Mouse (Mus musculus): ENCODE results near the gene Gm9.
"Not testable (repeated sequence)": the region's sequence is repeated elsewhere in the genome, so short reads cannot be mapped to it uniquely, and the experiment has no call there.

Gene Gm9
- long read RNA-seq, experiment 1, result 0 reads
- long read RNA-seq, experiment 2, result 0 reads

- intact Hi-C loops (cut with DNase I), result no loop called here
Observed at GRCm38 (mm10) chrX:37210941-37211340, at the start of gene Gm9. Gene Gm9, minus strand, starts transcription at chrX:37211041.

DNA sequence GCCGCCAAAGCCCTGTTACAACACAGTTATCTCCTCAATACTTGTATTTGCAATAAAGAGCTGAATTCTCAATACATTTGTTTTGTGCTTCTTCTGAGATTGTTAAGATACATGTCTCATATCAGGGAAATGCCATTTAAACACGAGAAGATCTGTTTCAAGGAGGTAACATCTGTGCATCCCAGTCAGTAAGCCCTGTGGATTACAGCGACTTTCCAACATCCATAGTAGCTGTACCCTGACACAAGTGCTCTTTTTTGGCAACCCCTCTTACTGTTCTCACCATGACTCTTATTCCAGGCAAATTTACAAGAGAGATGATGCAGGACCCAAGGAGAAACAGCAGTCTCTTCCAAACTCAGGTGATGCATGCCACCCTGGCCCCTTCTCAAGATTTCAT, 38.8 kb upstream of the Gm9 start, which contains the start of gene Rhox3a:
Gene Rhox3a, plus strand, starts transcription at position 301 of the 400 bp plus-strand sequence.
- intact Hi-C loops (cut with DNase I), result not testable (repeated sequence)

DNA sequence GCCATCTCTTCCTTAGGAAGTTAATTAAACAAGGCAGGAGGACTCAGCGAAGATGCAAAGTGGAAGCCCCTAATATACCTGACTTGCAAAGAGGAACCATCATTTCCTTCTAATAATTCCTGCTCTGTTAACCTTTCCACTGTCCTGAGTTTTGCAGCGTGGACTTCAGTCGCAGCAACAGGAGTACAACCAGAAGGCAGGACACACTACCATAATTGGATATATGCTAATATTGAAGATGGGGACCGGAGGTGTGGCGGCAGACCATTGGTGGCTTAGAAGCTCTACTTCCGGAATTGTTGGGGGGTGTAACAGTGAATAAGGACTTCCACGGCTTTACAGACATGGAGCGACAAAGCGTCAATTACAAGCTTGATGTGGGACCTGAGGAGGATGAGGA, 33.8 kb upstream of the Gm9 start, which contains the start of gene Rhox2a:
Gene Rhox2a, plus strand, starts transcription at position 301 of the 400 bp plus-strand sequence.
- intact Hi-C loops (cut with DNase I), result not testable (repeated sequence)

- intact Hi-C loops (cut with DNase I), result not testable (repeated sequence)
Observed at GRCm38 (mm10) chrX:37222158-37222557, 11.3 kb upstream of the Gm9 start, which contains the start of gene Rhox1. Gene Rhox1, minus strand, starts transcription at chrX:37222258.

DNA sequence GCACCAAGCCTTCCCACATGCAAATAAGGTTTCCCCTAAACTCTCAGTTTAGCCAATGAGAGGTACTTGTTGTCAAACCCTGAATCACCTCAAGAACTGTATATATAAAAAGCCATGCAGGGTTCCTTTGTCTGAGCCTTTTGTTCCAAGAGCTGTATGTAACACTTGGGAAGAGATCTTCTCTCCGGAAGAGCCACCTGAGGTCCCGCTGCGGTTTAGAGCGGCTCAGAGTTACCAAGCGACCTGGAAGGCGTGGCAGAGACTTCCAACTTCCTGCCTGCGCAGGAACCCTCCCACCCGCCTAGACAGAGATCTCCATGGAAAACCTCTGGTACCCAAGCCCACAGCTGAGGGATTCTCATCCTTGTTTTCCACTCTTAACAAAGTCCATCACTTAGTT, 12.2 kb downstream of the Gm9 start:
- intact Hi-C loops (cut with DNase I), result no loop called here

DNA sequence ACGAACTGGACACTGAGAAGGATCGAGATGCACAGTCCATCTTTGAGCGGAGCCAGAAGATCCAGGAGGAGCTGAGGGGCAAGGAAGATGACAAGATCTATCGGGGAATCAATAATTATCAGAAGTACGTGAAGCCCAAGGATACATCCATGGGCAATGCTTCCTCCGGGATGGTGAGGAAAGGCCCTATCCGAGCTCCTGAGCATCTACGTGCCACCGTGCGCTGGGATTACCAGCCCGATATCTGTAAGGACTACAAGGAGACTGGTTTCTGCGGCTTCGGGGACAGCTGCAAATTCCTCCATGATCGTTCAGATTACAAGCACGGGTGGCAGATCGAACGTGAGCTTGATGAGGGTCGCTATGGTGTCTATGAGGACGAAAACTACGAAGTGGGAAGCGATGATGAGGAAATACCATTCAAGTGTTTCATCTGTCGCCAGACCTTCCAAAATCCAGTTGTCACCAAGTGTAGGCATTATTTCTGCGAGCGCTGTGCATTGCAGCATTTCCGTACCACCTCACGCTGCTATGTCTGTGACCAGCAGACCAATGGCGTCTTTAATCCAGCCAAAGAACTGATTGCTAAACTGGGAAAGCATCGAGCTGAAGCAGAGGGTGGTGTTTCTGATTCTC, 19.0 kb downstream of the Gm9 start:
- intact Hi-C loops (cut with DNase I), result no loop called here

DNA sequence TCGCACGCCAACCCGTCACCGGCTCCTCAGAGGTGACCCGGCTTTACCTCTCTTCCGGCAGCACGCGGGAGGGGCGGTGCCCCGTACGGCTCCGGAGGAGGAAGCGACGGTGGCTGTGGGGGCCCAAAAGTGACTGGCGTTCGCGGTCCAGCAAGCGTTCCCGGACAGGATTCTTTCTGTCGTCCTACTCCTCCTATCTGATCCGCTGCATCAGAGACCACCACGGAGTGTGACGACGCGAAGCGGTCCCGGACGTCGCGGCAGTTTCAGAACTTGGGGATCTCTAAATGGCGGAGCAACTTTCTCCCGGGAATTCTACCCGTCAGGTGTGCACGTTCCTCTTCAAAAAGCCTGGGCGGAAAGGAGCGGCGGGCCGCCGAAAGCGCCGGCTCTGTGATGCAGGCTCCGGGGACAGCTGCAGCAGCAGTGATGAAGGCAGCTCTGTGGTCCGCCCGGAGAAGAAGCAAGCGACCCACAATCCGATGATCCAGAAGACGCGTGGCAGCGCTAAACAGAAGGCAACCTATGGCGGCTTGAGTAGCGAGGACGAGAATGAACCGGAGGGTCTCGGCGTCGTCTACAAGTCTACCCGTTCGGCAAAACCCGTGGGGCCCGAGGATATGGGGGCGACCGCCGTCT, 19.6 kb downstream of the Gm9 start, which contains the start of the genes Ndufa1 and Rnf113a1:
Gene Ndufa1, minus strand, starts transcription at position 59 of the 639 bp plus-strand sequence.
Gene Rnf113a1, plus strand, starts transcription at position 141 of the 639 bp plus-strand sequence.
- intact Hi-C loops (cut with DNase I), result no loop called here

DNA sequence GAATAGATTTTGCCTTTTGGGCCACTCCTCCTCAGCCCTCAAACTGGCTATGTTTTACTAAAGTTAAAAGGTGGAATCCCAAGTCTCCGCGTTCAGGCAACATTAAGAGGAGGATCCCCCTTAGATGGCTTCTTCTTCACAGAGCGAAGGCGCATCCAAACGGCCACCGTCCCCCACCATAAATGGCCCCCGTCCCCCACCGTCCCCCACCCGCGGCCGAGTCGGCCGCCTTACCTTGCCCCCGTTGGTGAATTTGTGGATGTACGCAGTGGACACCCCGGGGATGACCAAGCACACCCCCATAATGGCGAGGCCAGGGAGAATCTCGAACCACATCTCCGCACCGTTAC, 20.1 kb downstream of the Gm9 start:
- intact Hi-C loops (cut with DNase I), result no loop called here

DNA sequence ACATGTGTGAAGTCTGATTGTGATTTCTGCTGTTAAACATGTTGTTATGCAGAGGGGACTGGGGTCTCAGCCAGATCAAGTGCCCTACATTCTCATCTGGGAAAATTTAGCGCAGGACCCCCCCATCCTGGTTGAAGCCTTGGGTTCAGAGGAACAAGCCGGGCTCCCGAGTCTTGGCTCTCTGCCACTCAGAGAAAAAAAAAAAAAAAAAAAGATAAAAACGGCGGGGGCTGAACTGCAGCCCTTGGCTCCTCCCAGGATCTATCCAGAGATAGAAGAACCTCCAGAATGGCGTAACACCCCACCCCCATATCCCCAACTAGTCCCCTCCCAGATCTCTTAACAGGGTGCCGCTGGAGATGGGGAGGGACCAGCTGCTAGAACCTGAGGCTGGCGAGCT, 26.4 kb downstream of the Gm9 start:
- intact Hi-C loops (cut with DNase I), result not testable (repeated sequence)

DNA sequence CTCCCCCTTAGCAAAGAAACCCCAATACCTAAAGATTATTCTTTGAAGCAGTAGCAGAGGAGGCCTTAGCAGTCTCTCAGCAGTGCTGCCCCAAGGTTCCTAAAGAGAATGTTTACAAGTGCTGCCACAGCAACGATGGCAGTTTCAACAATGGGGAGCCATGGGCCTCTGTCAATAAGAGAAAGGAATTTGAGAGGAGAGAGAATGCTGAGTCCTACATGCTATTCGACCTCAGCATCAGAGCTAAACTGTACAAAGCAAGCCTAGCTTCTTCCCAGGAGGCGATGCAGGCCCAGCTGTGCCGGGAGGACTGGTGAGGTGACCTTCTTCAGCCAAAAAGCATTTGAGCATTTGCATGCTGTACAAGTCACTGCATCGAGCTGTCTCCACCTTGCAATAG, 42.1 kb downstream of the Gm9 start, which contains the start of gene Akap14:
Gene Akap14, minus strand, starts transcription at position 101 of the 400 bp plus-strand sequence.
- intact Hi-C loops (cut with DNase I), result no loop called here

- intact Hi-C loops (cut with DNase I), result no loop called here
Observed at GRCm38 (mm10) chrX:37167085-37167484, 43.8 kb downstream of the Gm9 start.

- intact Hi-C loops (cut with DNase I), result no loop called here
Observed at GRCm38 (mm10) chrX:37163115-37163514, 47.7 kb downstream of the Gm9 start.

- intact Hi-C loops (cut with DNase I), result no loop called here
Observed at GRCm38 (mm10) chrX:37161169-37161568, 49.7 kb downstream of the Gm9 start.

All from adrenal gland (tissue).